Mouse (Mus musculus): Measurements from ENCODE around the gene Hoxc4. TPM values are rescaled to one million over a fixed set of nuclear protein-coding genes. Genes with fewer than 3 reads are reported as not detected.
A peak's percentile ranks its signal among the peaks of the same experiment; 100 is the strongest.

The Hoxc4 gene
- polyA plus RNA-seq, 1 experiment, result 0.13 TPM

GRCm38 (mm10) chr15:102980912-102981311, 37.8 kb upstream of the Hoxc4 start:
- DNase-seq (ENCODE audit: low read depth in 1 of 2, low spot score in 2 of 2), result no peak
- Histone ChIP-seq H3K27ac (ENCODE audit: insufficient read depth, low read length) (no peak overlapping the region), H3K4me1 (ENCODE audit: control insufficient read depth, insufficient read depth, insufficient read length) (peaks cover 15% of the 10 kb centered on the region), H3K27me3 (ENCODE audit: control insufficient read depth, insufficient read depth, low read length) (peaks cover 48% of the 10 kb centered on the region), H3K36me3 (ENCODE audit: control insufficient read depth, insufficient read depth, low read length) (no peaks in the 10 kb centered on the region), H3K4me3 (ENCODE audit: extremely low read depth, insufficient read depth, insufficient read length) (no peak overlapping the region)
- no peak for TF ChIP-seq POLR2A (IDR thresholded peaks at IDR 0.05; ENCODE audit: low read depth, low read length)
- no peak for TF ChIP-seq CTCF (IDR thresholded peaks at IDR 0.05; ENCODE audit: extremely low read depth, insufficient read depth, insufficient read length, insufficient replicate concordance)
- 8% methylated on average over 14 of the region's 14 CpGs for WGBS

GRCm38 (mm10) chr15:102981379-102982288, 37.1 kb upstream of the Hoxc4 start:
- H3K27me3 ChIP-seq (ENCODE audit: control insufficient read depth, insufficient read depth, low read length), result peaks cover 46% of the 10 kb centered on the region
- H3K27ac ChIP-seq (ENCODE audit: insufficient read depth, low read length), result no peak overlapping the region
- no peaks in the 10 kb centered on the region for H3K36me3 ChIP-seq (ENCODE audit: control insufficient read depth, insufficient read depth, low read length)
- no peak overlapping the region; the same call in 1 of the 2 replicates for H3K4me3 ChIP-seq (ENCODE audit: extremely low read depth, insufficient read depth, insufficient read length)
- no peak for TF ChIP-seq POLR2A (IDR thresholded peaks at IDR 0.05; ENCODE audit: low read depth, low read length)
- TF ChIP-seq CTCF (IDR thresholded peaks at IDR 0.05; ENCODE audit: extremely low read depth, insufficient read depth, insufficient read length, insufficient replicate concordance), result no peak
- WGBS, result 3% methylated on average over 88 of the region's 88 CpGs
- DNase-seq (ENCODE audit: low read depth in 1 of 2, low spot score in 2 of 2), result no peak
- H3K4me1 ChIP-seq (ENCODE audit: control insufficient read depth, insufficient read depth, insufficient read length), result peaks cover 11% of the 10 kb centered on the region

- H3K36me3 ChIP-seq (ENCODE audit: control insufficient read depth, insufficient read depth, low read length), result no peaks in the 10 kb centered on the region
- no peak for DNase-seq (ENCODE audit: low read depth in 1 of 2, low spot score in 2 of 2)
- H3K4me1 ChIP-seq (ENCODE audit: control insufficient read depth, insufficient read depth, insufficient read length), result peaks cover 6% of the 10 kb centered on the region
- TF ChIP-seq POLR2A (IDR thresholded peaks at IDR 0.05; ENCODE audit: low read depth, low read length) (no peak), CTCF (IDR thresholded peaks at IDR 0.05; ENCODE audit: extremely low read depth, insufficient read depth, insufficient read length, insufficient replicate concordance) (no peak)
- no peak overlapping the region for H3K27ac ChIP-seq (ENCODE audit: insufficient read depth, low read length)
- peaks cover 42% of the 10 kb centered on the region for H3K27me3 ChIP-seq (ENCODE audit: control insufficient read depth, insufficient read depth, low read length)
- WGBS, result 17% methylated on average over 12 of the region's 12 CpGs
- no peak overlapping the region for H3K4me3 ChIP-seq (ENCODE audit: extremely low read depth, insufficient read depth, insufficient read length)
These were observed 35.0 kb upstream of the Hoxc4 start for GRCm38 (mm10) chr15:102983716-102984115.

- DNase-seq (ENCODE audit: low read depth in 1 of 2, low spot score in 2 of 2), result no peak
- Histone ChIP-seq H3K4me1 (ENCODE audit: control insufficient read depth, insufficient read depth, insufficient read length) (peaks cover 6% of the 10 kb centered on the region), H3K4me3 (ENCODE audit: extremely low read depth, insufficient read depth, insufficient read length) (no peak overlapping the region), H3K27me3 (ENCODE audit: control insufficient read depth, insufficient read depth, low read length) (peaks cover 37% of the 10 kb centered on the region), H3K36me3 (ENCODE audit: control insufficient read depth, insufficient read depth, low read length) (no peaks in the 10 kb centered on the region), H3K27ac (ENCODE audit: insufficient read depth, low read length) (no peak overlapping the region)
- WGBS, result 33% methylated on average over 10 of the region's 10 CpGs
- TF ChIP-seq POLR2A (IDR thresholded peaks at IDR 0.05; ENCODE audit: low read depth, low read length) (no peak), CTCF (IDR thresholded peaks at IDR 0.05; ENCODE audit: extremely low read depth, insufficient read depth, insufficient read length, insufficient replicate concordance) (no peak)
These were observed 34.2 kb upstream of the Hoxc4 start for GRCm38 (mm10) chr15:102984521-102984920.

GRCm38 (mm10) chr15:102984925-102985324, 33.8 kb upstream of the Hoxc4 start:
- H3K27me3 ChIP-seq (ENCODE audit: control insufficient read depth, insufficient read depth, low read length), result peaks cover 35% of the 10 kb centered on the region
- H3K36me3 ChIP-seq (ENCODE audit: control insufficient read depth, insufficient read depth, low read length), result no peaks in the 10 kb centered on the region
- H3K27ac ChIP-seq (ENCODE audit: insufficient read depth, low read length), result no peak overlapping the region
- no peak for DNase-seq (ENCODE audit: low read depth in 1 of 2, low spot score in 2 of 2)
- no peak overlapping the region for H3K4me3 ChIP-seq (ENCODE audit: extremely low read depth, insufficient read depth, insufficient read length)
- peaks cover 6% of the 10 kb centered on the region for H3K4me1 ChIP-seq (ENCODE audit: control insufficient read depth, insufficient read depth, insufficient read length)
- WGBS, result 34% methylated on average over 3 of the region's 3 CpGs
- TF ChIP-seq CTCF (IDR thresholded peaks at IDR 0.05; ENCODE audit: extremely low read depth, insufficient read depth, insufficient read length, insufficient replicate concordance) (no peak), POLR2A (IDR thresholded peaks at IDR 0.05; ENCODE audit: low read depth, low read length) (no peak)

GRCm38 (mm10) chr15:102987124-102987833, 31.5 kb upstream of the Hoxc4 start:
- TF ChIP-seq CTCF (IDR thresholded peaks at IDR 0.05; ENCODE audit: extremely low read depth, insufficient read depth, insufficient read length, insufficient replicate concordance) (peak; percentile 89; the same call in 1 of the 2 replicates), POLR2A (IDR thresholded peaks at IDR 0.05; ENCODE audit: low read depth, low read length) (no peak)
- Histone ChIP-seq H3K4me3 (ENCODE audit: extremely low read depth, insufficient read depth, insufficient read length) (no peak overlapping the region), H3K27me3 (ENCODE audit: control insufficient read depth, insufficient read depth, low read length) (peaks cover 27% of the 10 kb centered on the region), H3K27ac (ENCODE audit: insufficient read depth, low read length) (no peak overlapping the region), H3K36me3 (ENCODE audit: control insufficient read depth, insufficient read depth, low read length) (no peaks in the 10 kb centered on the region), H3K4me1 (ENCODE audit: control insufficient read depth, insufficient read depth, insufficient read length) (no peaks in the 10 kb centered on the region)
- DNase-seq (ENCODE audit: low read depth in 1 of 2, low spot score in 2 of 2), result peak; percentile 44 to 76
- WGBS, result 6% methylated on average over 21 of the region's 21 CpGs

Data from spleen, adult 2 months (tissue).